Mouse (Mus musculus): ENCODE measurements around the gene Bbs1. TPM values are rescaled to one million over a fixed set of nuclear protein-coding genes. Genes with fewer than 3 reads are reported as not detected.
"Not testable (repeated sequence)": the region's sequence is repeated elsewhere in the genome, so short reads cannot be mapped to it uniquely, and the experiment has no call there.

Gene Bbs1
- polyA plus RNA-seq, 1 experiment from 2014 or later: 12.8 TPM

GRCm38 (mm10) chr19:4878405-4879323, 27.8 kb downstream of the Bbs1 start, which contains the start of gene Zdhhc24:
Zdhhc24 (plus strand) TSS chr19:4878668.
- Histone ChIP-seq H3K4me1 (replicated peaks) (peaks cover 22% of the 10 kb centered on the region), H3K27me3 (peaks cover 10% of the 10 kb centered on the region; the same call in 1 of the 2 replicates), H3K4me3 (replicated peaks) (peak within 1 kb of the TSS; percentile 65), H3K36me3 (peaks cover 13% of the 10 kb centered on the region), H3K27ac (peak within 1 kb of the TSS; percentile 58), H3K4me2 (replicated peaks) (peak within 1 kb of the TSS; percentile 69), H3K9me3 (no peaks in the 10 kb centered on the region), H3K9ac (replicated peaks) (peak within 1 kb of the TSS; percentile 83)
- peak; percentile 98 for ATAC-seq
- 2% methylated on average over 52 of the region's 52 CpGs for WGBS

- peak; percentile 22; the same call in 1 of the 2 replicates for ATAC-seq
- peak within 1 kb of the TSS; percentile 58 for H3K27ac ChIP-seq
- peaks cover 9% of the 10 kb centered on the region for H3K36me3 ChIP-seq
- peaks cover 22% of the 10 kb centered on the region for H3K4me1 ChIP-seq (replicated peaks)
- H3K4me2 ChIP-seq (replicated peaks): peak within 1 kb of the TSS; percentile 69
- peaks cover 10% of the 10 kb centered on the region; the same call in 1 of the 2 replicates for H3K27me3 ChIP-seq
- 4% methylated on average over 17 of the region's 17 CpGs for WGBS
- peak within 1 kb of the TSS; percentile 83 for H3K9ac ChIP-seq (replicated peaks)
- H3K4me3 ChIP-seq (replicated peaks): peak within 1 kb of the TSS; percentile 65
- no peaks in the 10 kb centered on the region for H3K9me3 ChIP-seq
Measured at GRCm38 (mm10) chr19:4877785-4878184, 28.6 kb downstream of the Bbs1 start, which contains the start of gene Actn3. Actn3 (minus strand) TSS chr19:4877909.

GRCm38 (mm10) chr19:4876755-4877154, 29.7 kb downstream of the Bbs1 start:
- no peak overlapping the region for H3K4me3 ChIP-seq (replicated peaks)
- peaks cover 22% of the 10 kb centered on the region for H3K4me1 ChIP-seq (replicated peaks)
- no peaks in the 10 kb centered on the region for H3K9me3 ChIP-seq
- ATAC-seq: no peak
- H3K9ac ChIP-seq (replicated peaks): no peak overlapping the region
- 67% methylated on average over 3 of the region's 3 CpGs for WGBS
- no peaks in the 10 kb centered on the region for H3K36me3 ChIP-seq
- peaks cover 10% of the 10 kb centered on the region; the same call in 1 of the 2 replicates for H3K27me3 ChIP-seq
- no peak overlapping the region for H3K27ac ChIP-seq
- H3K4me2 ChIP-seq (replicated peaks): no peak overlapping the region

- peaks cover 22% of the 10 kb centered on the region for H3K4me1 ChIP-seq (replicated peaks)
- no peak overlapping the region for H3K27ac ChIP-seq
- H3K4me3 ChIP-seq (replicated peaks): no peak overlapping the region
- peaks cover 10% of the 10 kb centered on the region; the same call in 1 of the 2 replicates for H3K27me3 ChIP-seq
- no peaks in the 10 kb centered on the region for H3K36me3 ChIP-seq
- H3K9me3 ChIP-seq: no peaks in the 10 kb centered on the region
- H3K4me2 ChIP-seq (replicated peaks): no peak overlapping the region
- H3K9ac ChIP-seq (replicated peaks): no peak overlapping the region
- 66% methylated on average over 3 of the region's 4 CpGs for WGBS
- ATAC-seq: no peak
Measured at GRCm38 (mm10) chr19:4876241-4876640, 30.2 kb downstream of the Bbs1 start.

GRCm38 (mm10) chr19:4874613-4875012, 31.8 kb downstream of the Bbs1 start:
- peaks cover 14% of the 10 kb centered on the region for H3K4me1 ChIP-seq (replicated peaks)
- H3K9me3 ChIP-seq; H3K36me3 ChIP-seq; H3K4me2 ChIP-seq (replicated peaks); H3K27me3 ChIP-seq; ATAC-seq; H3K4me3 ChIP-seq (replicated peaks); H3K27ac ChIP-seq; H3K9ac ChIP-seq (replicated peaks): not testable (repeated sequence)
- 91% methylated on average over 1 of the region's 1 CpGs for WGBS

GRCm38 (mm10) chr19:4865147-4865546, 41.3 kb downstream of the Bbs1 start:
- peaks cover 11% of the 10 kb centered on the region for H3K36me3 ChIP-seq
- peak overlapping the region; percentile 9; the same call in 1 of the 2 replicates for H3K4me2 ChIP-seq (replicated peaks)
- WGBS: 6% methylated on average over 17 of the region's 17 CpGs

GRCm38 (mm10) chr19:4863048-4863447, 43.4 kb downstream of the Bbs1 start:
- Histone ChIP-seq H3K9ac (replicated peaks) (0 out of 2 replicates have a peak overlapping the region, but pooled peaks have one; percentile 10), H3K27me3 (peaks cover 15% of the 10 kb centered on the region; the same call in 1 of the 2 replicates), H3K4me2 (replicated peaks) (no peak overlapping the region), H3K9me3 (no peaks in the 10 kb centered on the region), H3K4me1 (replicated peaks) (no peaks in the 10 kb centered on the region; the same call in 1 of the 2 replicates), H3K36me3 (peaks cover 24% of the 10 kb centered on the region), H3K4me3 (replicated peaks) (no peak overlapping the region), H3K27ac (no peak overlapping the region)
- WGBS: 82% methylated on average over 6 of the region's 6 CpGs
- ATAC-seq: no peak

More at GRCm38 (mm10) chr19:4865147-4865546, 41.3 kb downstream of the Bbs1 start:
- ATAC-seq: no peak
- H3K27me3 ChIP-seq: peaks cover 15% of the 10 kb centered on the region; the same call in 1 of the 2 replicates
- no peaks in the 10 kb centered on the region; the same call in 1 of the 2 replicates for H3K4me1 ChIP-seq (replicated peaks)
- H3K9me3 ChIP-seq: no peaks in the 10 kb centered on the region
- no peak overlapping the region; the same call in 1 of the 2 replicates for H3K9ac ChIP-seq (replicated peaks)
- H3K27ac ChIP-seq: no peak overlapping the region
- no peak overlapping the region for H3K4me3 ChIP-seq (replicated peaks)

GRCm38 (mm10) chr19:4859081-4859480, 47.3 kb downstream of the Bbs1 start:
- Histone ChIP-seq H3K4me1 (replicated peaks) (peaks cover 17% of the 10 kb centered on the region), H3K27me3 (peaks cover 8% of the 10 kb centered on the region; the same call in 1 of the 2 replicates), H3K4me2 (replicated peaks) (no peak overlapping the region), H3K9me3 (no peaks in the 10 kb centered on the region), H3K36me3 (peaks cover 27% of the 10 kb centered on the region), H3K9ac (replicated peaks) (no peak overlapping the region), H3K27ac (no peak overlapping the region), H3K4me3 (replicated peaks) (no peak overlapping the region)
- no peak for ATAC-seq
- WGBS: 83% methylated on average over 6 of the region's 6 CpGs

- 40% methylated on average over 4 of the region's 4 CpGs for WGBS
- peak overlapping the region; percentile 97 for H3K4me2 ChIP-seq (replicated peaks)
- H3K9me3 ChIP-seq: no peaks in the 10 kb centered on the region
- H3K36me3 ChIP-seq: peaks cover 23% of the 10 kb centered on the region
- ATAC-seq: no peak
- peaks cover 12% of the 10 kb centered on the region; the same call in 1 of the 2 replicates for H3K27me3 ChIP-seq
- no peak overlapping the region for H3K27ac ChIP-seq
- peak overlapping the region; percentile 69 for H3K4me3 ChIP-seq (replicated peaks)
- peak overlapping the region; percentile 81 for H3K9ac ChIP-seq (replicated peaks)
- peaks cover 17% of the 10 kb centered on the region for H3K4me1 ChIP-seq (replicated peaks)
Measured at GRCm38 (mm10) chr19:4855951-4856350, 50.5 kb downstream of the Bbs1 start.

- Histone ChIP-seq H3K9ac (replicated peaks) (peak overlapping the region; percentile 81), H3K4me2 (replicated peaks) (peak overlapping the region; percentile 97), H3K4me3 (replicated peaks) (peak overlapping the region; percentile 69), H3K27me3 (peaks cover 12% of the 10 kb centered on the region; the same call in 1 of the 2 replicates), H3K9me3 (no peaks in the 10 kb centered on the region), H3K4me1 (replicated peaks) (peaks cover 17% of the 10 kb centered on the region), H3K27ac (peak overlapping the region; percentile 45; the same call in 1 of the 2 replicates), H3K36me3 (peaks cover 18% of the 10 kb centered on the region)
- 1% methylated on average over 14 of the region's 14 CpGs for WGBS
- no peak; the same call in none of the 2 replicates for ATAC-seq
Measured at GRCm38 (mm10) chr19:4855470-4855820, 51.0 kb downstream of the Bbs1 start.

GRCm38 (mm10) chr19:4854552-4855469, 51.6 kb downstream of the Bbs1 start, which contains the start of gene Ctsf:
Ctsf (plus strand) TSS chr19:4855130.
- 4% methylated on average over 45 of the region's 45 CpGs for WGBS
- H3K27ac ChIP-seq: peak within 1 kb of the TSS; percentile 45; the same call in 1 of the 2 replicates
- peak; percentile 94 for ATAC-seq

More at GRCm38 (mm10) chr19:4854552-4855469, 51.6 kb downstream of the Bbs1 start, which contains the start of gene Ctsf:
- H3K4me3 ChIP-seq (replicated peaks): peak within 1 kb of the TSS; percentile 69
- peaks cover 17% of the 10 kb centered on the region for H3K4me1 ChIP-seq (replicated peaks)
- H3K9me3 ChIP-seq: no peaks in the 10 kb centered on the region
- peak within 1 kb of the TSS; percentile 81 for H3K9ac ChIP-seq (replicated peaks)
- peak within 1 kb of the TSS; percentile 97 for H3K4me2 ChIP-seq (replicated peaks)
- peaks cover 12% of the 10 kb centered on the region for H3K36me3 ChIP-seq
- H3K27me3 ChIP-seq: peaks cover 12% of the 10 kb centered on the region; the same call in 1 of the 2 replicates

All from midbrain, embryonic 13.5 days (tissue).